Mouse (Mus musculus) embryonic fibroblast, embryonic 13.5 days (primary cell): ENCODE measurements around the gene Hmgcl.

Experiments
- CTCF ChIP-seq: IDR thresholded peaks from 2 replicates; pipeline ENCODE4 v1.5.1; 2011; ENCODE audit warnings: mild to moderate bottlenecking, control low read depth, low read length, moderate library complexity, borderline replicate concordance; ENCODE audit not compliant: insufficient read depth
- POLR2A ChIP-seq: IDR thresholded peaks from 2 replicates; pipeline ENCODE4 v1.6.1; 2011; ENCODE audit warnings: low read depth, mild to moderate bottlenecking, control low read depth, low read length, moderate library complexity

- TF ChIP-seq POLR2A, result no peak
- TF ChIP-seq CTCF, result peak; percentile 77; the same call in 1 of the 2 replicates
Observed at GRCm38 (mm10) chr4:135954241-135954640, 8.0 kb downstream of the Hmgcl start.
